Mouse (Mus musculus) heart, embryonic 11.5 days (tissue): ENCODE results near the gene Gm37240. TPM values are rescaled to one million over a fixed set of nuclear protein-coding genes. Genes with fewer than 3 reads are reported as not detected.

Experiments
- ATAC-seq: fragments of 200-750 bp; cut with Nextera tagmentation; replicated peaks from 2 replicates; pipeline ENCODE4 v1.8.0; 2017; ENCODE audit warnings: moderate library complexity; ENCODE audit not compliant: insufficient number of reproducible peaks, low FRiP score, low TSS enrichment
- H3K27ac ChIP-seq: fragments of 300-500 bp; sonication (generic); 2 replicates; pipeline ENCODE4 v1.5.1; 2014; ENCODE audit warnings: mild to moderate bottlenecking, low read depth, low read length
- H3K27me3 ChIP-seq: fragments of 300-500 bp; sonication (generic); 2 replicates; pipeline ENCODE4 v1.6.1; 2014; ENCODE audit warnings: mild to moderate bottlenecking, low read length, mixed read lengths; ENCODE audit not compliant: control insufficient read depth, insufficient read depth
- H3K36me3 ChIP-seq: fragments of 300-500 bp; sonication (generic); 2 replicates; pipeline ENCODE4 v1.6.1; 2014; ENCODE audit warnings: mild to moderate bottlenecking, low read length, moderate library complexity, mixed read lengths; ENCODE audit not compliant: control insufficient read depth, insufficient read depth
- H3K4me1 ChIP-seq: fragments of 300-500 bp; sonication (generic); 2 replicates; pipeline ENCODE4 v1.6.1; 2014; ENCODE audit warnings: low read length; ENCODE audit not compliant: control insufficient read depth, insufficient read depth
- H3K4me2 ChIP-seq: fragments of 300-500 bp; sonication (generic); 2 replicates; pipeline ENCODE4 v1.6.1; 2014; ENCODE audit warnings: mild to moderate bottlenecking, moderate library complexity
- H3K4me3 ChIP-seq: fragments of 300-500 bp; sonication (generic); 2 replicates; pipeline ENCODE4 v1.5.1; 2014; ENCODE audit warnings: low read depth, low read length
- H3K9ac ChIP-seq: fragments of 300-500 bp; sonication (generic); 2 replicates; pipeline ENCODE4 v1.6.1; 2014; ENCODE audit warnings: mild to moderate bottlenecking, low read depth, low read length, moderate library complexity
- H3K9me3 ChIP-seq: fragments of 300-500 bp; sonication (generic); replicated peaks from 2 replicates; pipeline ENCODE4 v1.6.1; 2016; ENCODE audit warnings: low read length; ENCODE audit not compliant: control insufficient read depth
- WGBS: fragments of 180-500 bp; shearing (Covaris S2); extraction: QIAGEN DNeasy Blood & Tissue Kit; methylation state at CpG from one replicate; pipeline ENCODE4 v1.1.7; 2014; ENCODE audit not compliant: insufficient replicate concordance; 5-methylcytosine and 5-hydroxymethylcytosine counted together
- polyA plus RNA-seq: library from polyadenylated mRNA; unstranded; fragments of >200 nt; fragmentation: Nextera tagmentation; extraction: Ambion mirVana; gene quantifications from 2 replicates; pipeline ENCODE4 v1.2.1, GENCODE M21; 2014

Gm37240 gene
- polyA plus RNA-seq, 1 experiment from 2014 or later, result 4.5 TPM

GRCm38 (mm10) chr3:84897952-84898351, 989.4 kb downstream of the Gm37240 start:
- H3K9me3 ChIP-seq, result no peaks in the 10 kb centered on the region
- WGBS, result 79% methylated on average over 8 of the region's 8 CpGs
- no peak overlapping the region for H3K4me2 ChIP-seq
- no peaks in the 10 kb centered on the region for H3K36me3 ChIP-seq
- H3K27me3 ChIP-seq, result no peaks in the 10 kb centered on the region
- no peak for ATAC-seq
- no peak overlapping the region for H3K4me3 ChIP-seq
- H3K27ac ChIP-seq, result no peak overlapping the region
- H3K9ac ChIP-seq, result no peak overlapping the region
- no peaks in the 10 kb centered on the region for H3K4me1 ChIP-seq

- Histone ChIP-seq H3K27ac (no peak overlapping the region), H3K27me3 (no peaks in the 10 kb centered on the region), H3K9ac (no peak overlapping the region), H3K36me3 (no peaks in the 10 kb centered on the region), H3K4me1 (no peaks in the 10 kb centered on the region), H3K4me3 (no peak overlapping the region), H3K9me3 (no peaks in the 10 kb centered on the region), H3K4me2 (no peak overlapping the region)
- 83% methylated on average over 5 of the region's 5 CpGs for WGBS
- no peak for ATAC-seq
These were observed 996.3 kb downstream of the Gm37240 start for GRCm38 (mm10) chr3:84890983-84891382.

GRCm38 (mm10) chr3:84889648-84890047, 997.7 kb downstream of the Gm37240 start:
- WGBS, result 60% methylated on average over 1 of the region's 1 CpGs
- Histone ChIP-seq H3K27me3 (no peaks in the 10 kb centered on the region), H3K36me3 (no peaks in the 10 kb centered on the region), H3K27ac (no peak overlapping the region), H3K9ac (no peak overlapping the region), H3K4me3 (no peak overlapping the region), H3K4me1 (no peaks in the 10 kb centered on the region), H3K9me3 (no peaks in the 10 kb centered on the region), H3K4me2 (no peak overlapping the region)
- no peak for ATAC-seq

- H3K27ac ChIP-seq, result no peak overlapping the region
- no peaks in the 10 kb centered on the region for H3K9me3 ChIP-seq
- H3K36me3 ChIP-seq, result no peaks in the 10 kb centered on the region
- WGBS, result 47% methylated on average over 11 of the region's 11 CpGs
- H3K9ac ChIP-seq, result no peak overlapping the region
- H3K27me3 ChIP-seq, result no peaks in the 10 kb centered on the region
- ATAC-seq, result no peak
- H3K4me1 ChIP-seq, result peaks cover 12% of the 10 kb centered on the region; the same call in 1 of the 2 replicates
- H3K4me3 ChIP-seq, result no peak overlapping the region
- H3K4me2 ChIP-seq, result no peak overlapping the region
These were observed 1003.4 kb downstream of the Gm37240 start for GRCm38 (mm10) chr3:84883817-84884483.

GRCm38 (mm10) chr3:84876211-84876610, 1011.1 kb downstream of the Gm37240 start:
- ATAC-seq, result no peak
- no peaks in the 10 kb centered on the region for H3K9me3 ChIP-seq

GRCm38 (mm10) chr3:84875306-84875705, 1012.0 kb downstream of the Gm37240 start:
- H3K9ac ChIP-seq, result no peak overlapping the region
- no peak for ATAC-seq
- no peaks in the 10 kb centered on the region for H3K4me1 ChIP-seq
- H3K4me3 ChIP-seq, result no peak overlapping the region
- H3K9me3 ChIP-seq, result no peaks in the 10 kb centered on the region
- no peaks in the 10 kb centered on the region for H3K27me3 ChIP-seq
- 74% methylated on average over 9 of the region's 9 CpGs for WGBS
- no peak overlapping the region for H3K27ac ChIP-seq
- no peaks in the 10 kb centered on the region for H3K36me3 ChIP-seq
- no peak overlapping the region for H3K4me2 ChIP-seq

More at GRCm38 (mm10) chr3:84876211-84876610, 1011.1 kb downstream of the Gm37240 start:
- H3K4me1 ChIP-seq, result no peaks in the 10 kb centered on the region
- H3K4me2 ChIP-seq, result no peak overlapping the region
- WGBS, result 77% methylated on average over 4 of the region's 4 CpGs
- H3K9ac ChIP-seq, result no peak overlapping the region
- no peaks in the 10 kb centered on the region for H3K27me3 ChIP-seq
- H3K4me3 ChIP-seq, result no peak overlapping the region
- H3K36me3 ChIP-seq, result no peaks in the 10 kb centered on the region
- H3K27ac ChIP-seq, result no peak overlapping the region

GRCm38 (mm10) chr3:84870126-84870525, 1017.2 kb downstream of the Gm37240 start:
- no peaks in the 10 kb centered on the region for H3K27me3 ChIP-seq
- H3K9ac ChIP-seq, result no peak overlapping the region

GRCm38 (mm10) chr3:84867991-84868390, 1019.3 kb downstream of the Gm37240 start:
- 71% methylated on average over 1 of the region's 1 CpGs for WGBS

More at GRCm38 (mm10) chr3:84870126-84870525, 1017.2 kb downstream of the Gm37240 start:
- no peak for ATAC-seq
- Histone ChIP-seq H3K9me3 (no peaks in the 10 kb centered on the region), H3K36me3 (no peaks in the 10 kb centered on the region), H3K4me1 (0 out of 2 replicates have a peak, but pooled peaks cover 5% of the 10 kb centered on the region), H3K4me3 (no peak overlapping the region), H3K27ac (no peak overlapping the region), H3K4me2 (no peak overlapping the region)

GRCm38 (mm10) chr3:84867434-84867975, 1019.8 kb downstream of the Gm37240 start:
- no peak overlapping the region for H3K4me3 ChIP-seq
- no peaks in the 10 kb centered on the region for H3K27me3 ChIP-seq
- 85% methylated on average over 1 of the region's 1 CpGs for WGBS
- no peak for ATAC-seq
- no peak overlapping the region for H3K9ac ChIP-seq
- no peaks in the 10 kb centered on the region for H3K9me3 ChIP-seq
- H3K27ac ChIP-seq, result no peak overlapping the region
- 0 out of 2 replicates have a peak, but pooled peaks cover 5% of the 10 kb centered on the region for H3K4me1 ChIP-seq
- H3K4me2 ChIP-seq, result no peak overlapping the region
- H3K36me3 ChIP-seq, result no peaks in the 10 kb centered on the region

More at GRCm38 (mm10) chr3:84867991-84868390, 1019.3 kb downstream of the Gm37240 start:
- Histone ChIP-seq H3K4me1 (0 out of 2 replicates have a peak, but pooled peaks cover 5% of the 10 kb centered on the region), H3K9ac (no peak overlapping the region), H3K27me3 (no peaks in the 10 kb centered on the region), H3K9me3 (no peaks in the 10 kb centered on the region), H3K36me3 (no peaks in the 10 kb centered on the region), H3K27ac (no peak overlapping the region), H3K4me2 (no peak overlapping the region), H3K4me3 (no peak overlapping the region)
- ATAC-seq, result no peak
